Mouse (Mus musculus) gastrocnemius, postnatal 25 days (tissue): ENCODE measurements around the gene Rpl31. TPM values are rescaled to one million over a fixed set of nuclear protein-coding genes. Genes with fewer than 3 reads are reported as not detected.

Experiments
- DNase-seq: peaks from one replicate; pipeline ENCODE4 v3.0.0; 2022
- long read RNA-seq, 2 experiments: library from polyadenylated mRNA; stranded (forward); transcript quantifications; one replicate each; pipeline ENCODE4 v2.0.0; 2021
- total RNA-seq, 2 experiments: library from RNA; stranded (reverse); gene quantifications; 1 replicate in 1 of 2; 2 replicates in 1 of 2; pipeline ENCODE4 v1.2.3; 2021

Rpl31 gene
- total RNA-seq: 100 to 1,000 TPM; 500 to 523 TPM
- long read RNA-seq, experiment 1, transcript Rpl31-203 (4 exons, 630 nt): minor isoform, 50 of 171 reads
- long read RNA-seq, experiment 1, transcript Rpl31-204 (3 exons, 468 nt): minor isoform, 11 of 171 reads
- long read RNA-seq, experiment 1, transcript Rpl31-202 (5 exons, 487 nt): minor isoform, 36 of 171 reads
- long read RNA-seq, experiment 1, transcript Rpl31-201 (5 exons, 1,049 nt): major isoform, 61 of 171 reads
- long read RNA-seq, experiment 1, partial matches to known transcripts: 1 of 171 reads
- long read RNA-seq, experiment 1, other reads (novel, unspliced or antisense): 12 of 171 reads
- long read RNA-seq, experiment 2, transcript Rpl31-204 (3 exons, 468 nt): minor isoform, 8 of 102 reads
- long read RNA-seq, experiment 2, transcript Rpl31-201 (5 exons, 1,049 nt): minor isoform, 33 of 102 reads
- long read RNA-seq, experiment 2, transcript Rpl31-202 (5 exons, 487 nt): minor isoform, 20 of 102 reads
- long read RNA-seq, experiment 2, transcript Rpl31-203 (4 exons, 630 nt): major isoform, 35 of 102 reads
- long read RNA-seq, experiment 2, partial matches to known transcripts: 1 of 102 reads
- long read RNA-seq, experiment 2, other reads (novel, unspliced or antisense): 5 of 102 reads

- DNase-seq: peak; percentile 98
Observed at GRCm38 (mm10) chr1:39367601-39368266, at the start of gene Rpl31. TSS of gene Rpl31 (plus strand) at chr1:39367842.

- no peak for DNase-seq
Observed at GRCm38 (mm10) chr1:39317935-39318334, 49.7 kb upstream of the Rpl31 start.

GRCm38 (mm10) chr1:39318870-39319269 lies 48.8 kb upstream of the Rpl31 start:
- no peak for DNase-seq

- no peak for DNase-seq
Observed at GRCm38 (mm10) chr1:39321954-39322353, 45.7 kb upstream of the Rpl31 start.

- no peak for DNase-seq
Observed at GRCm38 (mm10) chr1:39325228-39325627, 42.4 kb upstream of the Rpl31 start.

- no peak for DNase-seq
Observed at GRCm38 (mm10) chr1:39327546-39327945, 40.1 kb upstream of the Rpl31 start.

GRCm38 (mm10) chr1:39330857-39331594 lies 36.6 kb upstream of the Rpl31 start:
- DNase-seq: no peak

GRCm38 (mm10) chr1:39332456-39332855 lies 35.2 kb upstream of the Rpl31 start:
- no peak for DNase-seq

- no peak for DNase-seq
Observed at GRCm38 (mm10) chr1:39335561-39336196, 32.0 kb upstream of the Rpl31 start.

GRCm38 (mm10) chr1:39336788-39337187 lies 30.9 kb upstream of the Rpl31 start:
- DNase-seq: no peak

- DNase-seq: no peak
Observed at GRCm38 (mm10) chr1:39338831-39339230, 28.8 kb upstream of the Rpl31 start.

- no peak for DNase-seq
Observed at GRCm38 (mm10) chr1:39339455-39339854, 28.2 kb upstream of the Rpl31 start.

GRCm38 (mm10) chr1:39340156-39340555 lies 27.5 kb upstream of the Rpl31 start:
- no peak for DNase-seq

- DNase-seq: peak; percentile 23
Observed at GRCm38 (mm10) chr1:39340647-39341046, 27.0 kb upstream of the Rpl31 start.

- DNase-seq: peak; percentile 28
Observed at GRCm38 (mm10) chr1:39341807-39342206, 25.8 kb upstream of the Rpl31 start.

- DNase-seq: no peak
Observed at GRCm38 (mm10) chr1:39343242-39343641, 24.4 kb upstream of the Rpl31 start.

GRCm38 (mm10) chr1:39344981-39345600 lies 22.6 kb upstream of the Rpl31 start:
- no peak for DNase-seq

GRCm38 (mm10) chr1:39349001-39349400 lies 18.6 kb upstream of the Rpl31 start:
- DNase-seq: no peak

GRCm38 (mm10) chr1:39349427-39349826 lies 18.2 kb upstream of the Rpl31 start:
- DNase-seq: no peak

- no peak for DNase-seq
Observed at GRCm38 (mm10) chr1:39361754-39362514, 5.7 kb upstream of the Rpl31 start.

GRCm38 (mm10) chr1:39362515-39362893 lies 5.1 kb upstream of the Rpl31 start:
- no peak for DNase-seq
